Mouse (Mus musculus) testis, adult 2 months (tissue): ENCODE data around the gene Olfr724. TPM values are rescaled to one million over a fixed set of nuclear protein-coding genes. Genes with fewer than 3 reads are reported as not detected.
"Not testable (repeated sequence)": the region's sequence is repeated elsewhere in the genome, so short reads cannot be mapped to it uniquely, and the experiment has no call there.

Source experiments
- H3K27ac ChIP-seq: fragments of 200-500 bp; 2 replicates; pipeline ENCODE4 v1.5.1; 2012; ENCODE audit warnings: low read depth, low read length; ENCODE audit not compliant: control insufficient read depth, insufficient read depth
- H3K27me3 ChIP-seq: fragments of 200-500 bp; 2 replicates; pipeline ENCODE4 v1.6.1; 2012; ENCODE audit warnings: mild to moderate bottlenecking, low read length, moderate library complexity; ENCODE audit not compliant: control insufficient read depth, insufficient read depth
- H3K36me3 ChIP-seq: fragments of 200-500 bp; 2 replicates; pipeline ENCODE4 v1.6.1; 2012; ENCODE audit warnings: mild to moderate bottlenecking, low read length; ENCODE audit not compliant: control insufficient read depth, insufficient read depth
- H3K4me1 ChIP-seq: fragments of 200-500 bp; 2 replicates; pipeline ENCODE4 v1.6.1; 2012; ENCODE audit warnings: low read length; ENCODE audit not compliant: control insufficient read depth, insufficient read depth
- H3K4me3 ChIP-seq: fragments of 200-500 bp; 2 replicates; pipeline ENCODE4 v1.5.1; 2012; ENCODE audit warnings: low read depth, mild to moderate bottlenecking, low read length, moderate library complexity, mixed read lengths; ENCODE audit not compliant: control insufficient read depth
- CTCF ChIP-seq: fragments of 200-500 bp; IDR thresholded peaks from 2 replicates; pipeline ENCODE4 v1.5.1; 2012; ENCODE audit warnings: low read depth, mild to moderate bottlenecking, inconsistent platforms, low read length, moderate library complexity; ENCODE audit not compliant: control insufficient read depth, insufficient read depth, insufficient replicate concordance
- POLR2A ChIP-seq: fragments of 200-500 bp; IDR thresholded peaks from 2 replicates; pipeline ENCODE4 v1.6.1; 2012; ENCODE audit warnings: low read depth, mild to moderate bottlenecking, inconsistent platforms, low read length, moderate library complexity; ENCODE audit not compliant: control insufficient read depth
- polyA plus RNA-seq: library from polyadenylated mRNA; depleted of rRNA; stranded (reverse); fragments of >200 nt; gene quantifications from 2 replicates; pipeline ENCODE4 v1.2.3, GENCODE M21; 2012; rRNA removed

The Olfr724 gene
- polyA plus RNA-seq = not detected in 2 replicates

DNA sequence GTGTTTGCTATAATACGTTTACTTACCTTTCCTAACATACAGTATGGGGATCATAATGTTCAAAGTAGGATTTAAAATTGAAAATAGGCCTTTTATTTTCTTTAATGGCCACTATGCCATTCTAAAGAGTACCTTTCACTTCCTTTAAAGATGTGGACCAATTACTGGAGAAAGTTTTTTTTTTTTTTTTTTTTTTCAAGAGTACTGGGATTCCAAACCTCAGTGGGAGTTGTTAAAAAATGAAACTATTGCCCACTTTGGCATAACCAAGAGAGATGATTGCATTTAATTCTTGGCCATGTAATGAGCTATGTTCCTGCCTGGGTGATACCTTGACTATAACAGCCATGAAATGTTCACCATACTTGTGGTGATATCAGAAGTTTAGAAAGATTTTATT is at the start of gene Olfr724:
TSS of gene Olfr724 (minus strand) at position 101 of the 400 bp plus-strand sequence.
- not testable (repeated sequence) for H3K36me3 ChIP-seq, H3K4me1 ChIP-seq, H3K27me3 ChIP-seq, H3K27ac ChIP-seq, H3K4me3 ChIP-seq

DNA sequence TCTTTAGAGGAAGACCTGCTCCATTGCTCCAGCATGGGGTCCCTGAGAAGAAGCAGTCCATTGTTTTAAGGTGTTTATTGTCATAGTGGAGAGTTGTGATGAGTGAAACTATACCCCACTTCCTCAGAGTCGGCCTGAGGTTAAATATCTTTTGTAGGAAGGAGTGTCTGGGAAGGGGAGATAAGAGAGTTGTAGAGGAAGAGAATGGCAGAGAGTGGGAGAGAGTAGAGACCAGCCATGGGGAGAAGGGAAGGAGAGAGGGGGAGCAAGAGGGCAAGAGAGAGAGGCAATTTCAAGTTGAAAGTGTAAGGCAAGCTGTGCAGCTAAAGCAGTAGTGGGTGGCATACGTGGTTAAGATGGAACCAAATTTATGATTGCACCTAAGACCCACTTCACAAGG is 7.2 kb downstream of the Olfr724 start:
- Histone ChIP-seq H3K4me1 (no peaks in the 10 kb centered on the region), H3K27ac (no peak overlapping the region), H3K4me3 (no peak overlapping the region), H3K36me3 (no peaks in the 10 kb centered on the region), H3K27me3 (no peaks in the 10 kb centered on the region)
- TF ChIP-seq POLR2A = no peak
- no peak for TF ChIP-seq CTCF

DNA sequence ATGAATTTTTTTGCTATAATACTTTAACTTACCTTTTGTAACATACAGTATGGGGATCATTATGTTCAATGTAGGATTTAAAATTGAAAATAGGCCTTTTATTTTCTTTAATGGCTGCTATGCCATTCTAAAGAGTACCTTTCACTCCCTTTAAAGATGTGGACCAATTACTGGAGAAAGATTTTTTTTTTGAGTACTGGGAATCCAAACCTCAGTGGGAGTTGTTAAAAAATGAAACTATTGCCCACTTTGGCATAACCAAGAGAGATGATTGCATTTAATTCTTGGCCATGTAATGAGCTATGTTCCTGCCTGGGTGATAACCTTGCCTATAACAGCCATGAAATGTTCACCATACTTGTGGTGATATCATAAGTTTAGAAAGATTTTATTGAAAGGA is 31.4 kb downstream of the Olfr724 start, which contains the start of gene Olfr723:
TSS of gene Olfr723 (minus strand) at position 101 of the 400 bp plus-strand sequence.
- not testable (repeated sequence) for H3K27ac ChIP-seq, H3K4me1 ChIP-seq, H3K4me3 ChIP-seq

More for the DNA sequence above, 31.4 kb downstream of the Olfr724 start, which contains the start of gene Olfr723:
- H3K27me3 ChIP-seq, H3K36me3 ChIP-seq: not testable (repeated sequence)

Other genes starting within 250 kb of the Olfr724 start
- 0.22 and 0.28 TPM in 2 replicates for gene Armh4, start 179.9 kb downstream of the Olfr724 start, polyA plus RNA-seq
- gene Olfr722, start 61.3 kb downstream of the Olfr724 start, polyA plus RNA-seq = not detected in 2 replicates
- gene Olfr723, start 31.5 kb downstream of the Olfr724 start, polyA plus RNA-seq = not detected in 2 replicates
- gene Olfr725, start 77.1 kb upstream of the Olfr724 start, polyA plus RNA-seq = not detected in 2 replicates
- gene Olfr726, start 127.7 kb upstream of the Olfr724 start, polyA plus RNA-seq = not detected in 2 replicates
- gene Olfr727, start 159.9 kb upstream of the Olfr724 start, polyA plus RNA-seq = not detected in 2 replicates
- not detected in 2 replicates for gene Olfr728, start 179.4 kb upstream of the Olfr724 start, polyA plus RNA-seq
- not detected in 2 replicates for gene Olfr729, start 189.6 kb upstream of the Olfr724 start, polyA plus RNA-seq
- not detected in 2 replicates for gene Olfr730, start 224.9 kb upstream of the Olfr724 start, polyA plus RNA-seq